Mouse (Mus musculus) liver, embryonic 15.5 days (tissue): ENCODE results near the gene Ly6c1. TPM values are rescaled to one million over a fixed set of nuclear protein-coding genes. Genes with fewer than 3 reads are reported as not detected.
"Not testable (repeated sequence)": the region's sequence is repeated elsewhere in the genome, so short reads cannot be mapped to it uniquely, and the experiment has no call there.

Source experiments
- ATAC-seq: fragments of 200-750 bp; cut with Nextera tagmentation; 2 replicates; pipeline ENCODE4 v1.8.0; 2017; ENCODE audit warnings: moderate number of reproducible peaks, mild to moderate bottlenecking, moderate library complexity; ENCODE audit not compliant: insufficient read depth
- H3K27ac ChIP-seq: fragments of 300-500 bp; sonication (generic); replicated peaks from 2 replicates; pipeline ENCODE4 v1.5.1; 2015; ENCODE audit warnings: mild to moderate bottlenecking, inconsistent platforms
- H3K27me3 ChIP-seq: fragments of 300-500 bp; sonication (generic); 2 replicates; pipeline ENCODE4 v1.6.1; 2015; ENCODE audit warnings: mild to moderate bottlenecking, inconsistent platforms
- H3K36me3 ChIP-seq: fragments of 300-500 bp; sonication (generic); replicated peaks from 2 replicates; pipeline ENCODE4 v1.6.1; 2015; ENCODE audit warnings: moderate library complexity, mild to moderate bottlenecking, inconsistent platforms
- H3K4me1 ChIP-seq: fragments of 300-500 bp; sonication (generic); replicated peaks from 2 replicates; pipeline ENCODE4 v1.6.1; 2015; ENCODE audit warnings: inconsistent platforms
- H3K4me2 ChIP-seq: fragments of 300-500 bp; sonication (generic); 2 replicates; pipeline ENCODE4 v1.6.1; 2015; ENCODE audit warnings: moderate library complexity, mild to moderate bottlenecking, inconsistent platforms
- H3K4me3 ChIP-seq: fragments of 300-500 bp; sonication (generic); replicated peaks from 2 replicates; pipeline ENCODE4 v1.5.1; 2015; ENCODE audit warnings: mild to moderate bottlenecking, inconsistent platforms
- H3K9ac ChIP-seq: fragments of 300-500 bp; sonication (generic); 2 replicates; pipeline ENCODE4 v1.6.1; 2015; ENCODE audit warnings: moderate library complexity, mild to moderate bottlenecking, inconsistent platforms
- H3K9me3 ChIP-seq: fragments of 300-500 bp; sonication (generic); replicated peaks from 2 replicates; pipeline ENCODE4 v1.6.1; 2016; ENCODE audit warnings: inconsistent platforms
- WGBS: fragments of 180-500 bp; shearing (Covaris S2); methylation state at CpG from one replicate; pipeline ENCODE4 v1.1.7; 2015; ENCODE audit warnings: mixed read lengths; ENCODE audit not compliant: insufficient replicate concordance; 5-methylcytosine and 5-hydroxymethylcytosine counted together
- polyA plus RNA-seq: library from polyadenylated mRNA; unstranded; fragments of >200 nt; fragmentation: Nextera tagmentation; extraction: Ambion mirVana; gene quantifications from 2 replicates; pipeline ENCODE4 v1.2.1, GENCODE M21; 2015

The Ly6c1 gene
- polyA plus RNA-seq, 1 experiment from 2014 or later: 0.51 TPM

GRCm38 (mm10) chr15:75047313-75047969 lies 1.2 kb downstream of the Ly6c1 start:
- H3K4me1 ChIP-seq, ATAC-seq, H3K36me3 ChIP-seq, H3K9ac ChIP-seq, H3K4me3 ChIP-seq, H3K27me3 ChIP-seq, H3K27ac ChIP-seq, H3K9me3 ChIP-seq, H3K4me2 ChIP-seq: not testable (repeated sequence)
- WGBS: 46% methylated on average over 5 of the region's 7 CpGs

- H3K4me1 ChIP-seq, H3K27ac ChIP-seq: not testable (repeated sequence)
- WGBS: 44% methylated on average over 3 of the region's 3 CpGs
Observed at GRCm38 (mm10) chr15:75045501-75045900, 3.1 kb downstream of the Ly6c1 start.

GRCm38 (mm10) chr15:75021020-75021759 lies 27.4 kb downstream of the Ly6c1 start:
- not testable (repeated sequence) for H3K4me1 ChIP-seq, H3K27me3 ChIP-seq, ATAC-seq, H3K9me3 ChIP-seq, H3K9ac ChIP-seq, H3K4me2 ChIP-seq, H3K4me3 ChIP-seq, H3K36me3 ChIP-seq, H3K27ac ChIP-seq
- 48% methylated on average over 8 of the region's 10 CpGs for WGBS

More at GRCm38 (mm10) chr15:75045501-75045900, 3.1 kb downstream of the Ly6c1 start:
- not testable (repeated sequence) for H3K4me2 ChIP-seq, H3K27me3 ChIP-seq, ATAC-seq, H3K4me3 ChIP-seq, H3K9me3 ChIP-seq, H3K9ac ChIP-seq, H3K36me3 ChIP-seq

- not testable (repeated sequence) for H3K9me3 ChIP-seq, H3K4me2 ChIP-seq, ATAC-seq, H3K27ac ChIP-seq, H3K27me3 ChIP-seq, H3K4me1 ChIP-seq, H3K36me3 ChIP-seq, H3K9ac ChIP-seq, H3K4me3 ChIP-seq
- 32% methylated on average over 2 of the region's 2 CpGs for WGBS
Observed at GRCm38 (mm10) chr15:75019446-75019845, 29.2 kb downstream of the Ly6c1 start.

Other genes starting within 250 kb of the Ly6c1 start
- 0.35 and 0.47 TPM in 2 replicates for gene Gml2, start 229.8 kb downstream of the Ly6c1 start, polyA plus RNA-seq
- gene 2010109I03Rik, start 151.8 kb downstream of the Ly6c1 start, polyA plus RNA-seq: 0.05 TPM in 1 of 2 replicates, not detected in the other
- gene Ly6i, start 65.4 kb downstream of the Ly6c1 start, polyA plus RNA-seq: not detected in 2 replicates
- gene Ly6a, start 50.8 kb downstream of the Ly6c1 start, polyA plus RNA-seq: 3.4 and 3.7 TPM in 2 replicates
- gene Ly6c2, start 63.1 kb upstream of the Ly6c1 start, polyA plus RNA-seq: 54.7 and 60.2 TPM in 2 replicates
- 2.2 and 3.6 TPM in 2 replicates for gene Ly6g, start 106.4 kb upstream of the Ly6c1 start, polyA plus RNA-seq
- 4.9 and 6.5 TPM in 2 replicates for gene BC025446, start 167.5 kb upstream of the Ly6c1 start, polyA plus RNA-seq
- not detected in 2 replicates for gene Ly6f, start 219.6 kb upstream of the Ly6c1 start, polyA plus RNA-seq